Mouse (Mus musculus) lung, embryonic 16.5 days (tissue): ENCODE measurements around the gene Ankrd33. TPM values are rescaled to one million over a fixed set of nuclear protein-coding genes. Genes with fewer than 3 reads are reported as not detected.

ENCODE experiments used
- ATAC-seq: fragments of 200-750 bp; cut with Nextera tagmentation; 2 replicates; pipeline ENCODE4 v1.8.0; 2017; ENCODE audit warnings: low read depth, mild to moderate bottlenecking, moderate library complexity
- H3K27ac ChIP-seq: fragments of 300-500 bp; sonication (generic); 2 replicates; pipeline ENCODE4 v1.5.1; 2014; ENCODE audit warnings: mild to moderate bottlenecking, control low read depth, low read length
- H3K27me3 ChIP-seq: fragments of 300-500 bp; sonication (generic); 2 replicates; pipeline ENCODE4 v1.6.1; 2014; ENCODE audit warnings: low read depth, low read length, mixed read lengths; ENCODE audit not compliant: control insufficient read depth, insufficient read depth
- H3K36me3 ChIP-seq: fragments of 300-500 bp; sonication (generic); 2 replicates; pipeline ENCODE4 v1.6.1; 2014; ENCODE audit warnings: low read length; ENCODE audit not compliant: control insufficient read depth, insufficient read depth
- H3K4me1 ChIP-seq: fragments of 300-500 bp; sonication (generic); replicated peaks from 2 replicates; pipeline ENCODE4 v1.6.1; 2014; ENCODE audit warnings: low read length, mixed read lengths; ENCODE audit not compliant: control insufficient read depth, insufficient read depth
- H3K4me2 ChIP-seq: fragments of 300-500 bp; sonication (generic); 2 replicates; pipeline ENCODE4 v1.6.1; 2014; ENCODE audit warnings: low read depth, low read length, control low read depth
- H3K4me3 ChIP-seq: fragments of 300-500 bp; sonication (generic); 2 replicates; pipeline ENCODE4 v1.5.1; 2014; ENCODE audit warnings: mild to moderate bottlenecking, low read length, control low read depth
- H3K9ac ChIP-seq: fragments of 300-500 bp; sonication (generic); 2 replicates; pipeline ENCODE4 v1.6.1; 2014; ENCODE audit warnings: low read length, control low read depth
- H3K9me3 ChIP-seq: fragments of 300-500 bp; sonication (generic); 2 replicates; pipeline ENCODE4 v1.6.1; 2016; ENCODE audit warnings: low read length; ENCODE audit not compliant: control insufficient read depth
- WGBS: fragments of 180-500 bp; shearing (Covaris S2); extraction: QIAGEN DNeasy Blood & Tissue Kit; methylation state at CpG from one replicate; pipeline ENCODE4 v1.1.7; 2014; 5-methylcytosine and 5-hydroxymethylcytosine counted together
- polyA plus RNA-seq: library from polyadenylated mRNA; unstranded; fragments of >200 nt; fragmentation: Nextera tagmentation; extraction: Ambion mirVana; gene quantifications from 2 replicates; pipeline ENCODE4 v1.2.1, GENCODE M21; 2015

Ankrd33 gene
- polyA plus RNA-seq, 1 experiment from 2014 or later = not detected

GRCm38 (mm10) chr15:101163056-101163458 is 47.5 kb downstream of the Ankrd33 start:
- Histone ChIP-seq H3K4me2 (peak overlapping the region; percentile 16; the same call in 1 of the 2 replicates), H3K27ac (peak overlapping the region; percentile 76), H3K9ac (peak overlapping the region; percentile 30; the same call in 1 of the 2 replicates), H3K9me3 (no peaks in the 10 kb centered on the region), H3K36me3 (no peaks in the 10 kb centered on the region), H3K27me3 (no peaks in the 10 kb centered on the region), H3K4me1 (peaks cover 26% of the 10 kb centered on the region), H3K4me3 (no peak overlapping the region)
- 15% methylated on average over 15 of the region's 15 CpGs for WGBS
- ATAC-seq = peak; percentile 91

- Histone ChIP-seq H3K4me3 (no peak overlapping the region), H3K36me3 (no peaks in the 10 kb centered on the region), H3K9me3 (no peaks in the 10 kb centered on the region), H3K4me1 (peaks cover 26% of the 10 kb centered on the region), H3K27ac (peak overlapping the region; percentile 76), H3K4me2 (no peak overlapping the region), H3K27me3 (no peaks in the 10 kb centered on the region), H3K9ac (0 out of 2 replicates have a peak overlapping the region, but pooled peaks have one; percentile 20)
- peak; percentile 25; the same call in 1 of the 2 replicates for ATAC-seq
- 56% methylated on average over 5 of the region's 5 CpGs for WGBS
Measured at GRCm38 (mm10) chr15:101163854-101164253, 48.3 kb downstream of the Ankrd33 start.

DNA sequence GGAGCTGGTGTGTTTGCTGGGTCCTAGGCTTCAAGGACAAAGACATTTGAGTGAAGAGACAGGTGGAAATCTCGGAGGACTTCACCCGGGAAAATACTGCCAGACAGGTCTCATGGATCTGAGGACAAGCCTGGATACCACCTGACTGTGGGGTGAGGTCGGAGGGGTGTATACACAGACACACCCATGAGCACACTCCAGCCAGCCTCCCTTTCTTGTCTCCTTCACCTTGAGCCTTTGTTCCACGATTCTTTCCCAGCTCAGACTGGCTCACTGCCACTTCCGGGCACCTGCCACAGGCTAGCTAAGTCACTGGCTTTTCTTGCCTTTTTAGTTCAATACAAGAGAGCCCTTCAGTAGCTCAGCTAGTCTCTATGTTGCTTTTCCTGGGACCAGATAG is 48.7 kb downstream of the Ankrd33 start:
- H3K9me3 ChIP-seq = no peaks in the 10 kb centered on the region

GRCm38 (mm10) chr15:101165658-101166437 is 50.3 kb downstream of the Ankrd33 start:
- no peaks in the 10 kb centered on the region for H3K36me3 ChIP-seq
- H3K27ac ChIP-seq = no peak overlapping the region
- H3K4me2 ChIP-seq = no peak overlapping the region
- H3K4me3 ChIP-seq = no peak overlapping the region
- H3K27me3 ChIP-seq = no peaks in the 10 kb centered on the region
- H3K9ac ChIP-seq = no peak overlapping the region
- peaks cover 22% of the 10 kb centered on the region for H3K4me1 ChIP-seq
- H3K9me3 ChIP-seq = no peaks in the 10 kb centered on the region
- no peak for ATAC-seq
- WGBS = 48% methylated on average over 16 of the region's 16 CpGs

More for the DNA sequence above, 48.7 kb downstream of the Ankrd33 start:
- Histone ChIP-seq H3K4me1 (peaks cover 26% of the 10 kb centered on the region), H3K4me2 (no peak overlapping the region), H3K36me3 (no peaks in the 10 kb centered on the region), H3K27me3 (no peaks in the 10 kb centered on the region), H3K4me3 (no peak overlapping the region), H3K27ac (peak overlapping the region; percentile 76), H3K9ac (no peak overlapping the region)
- ATAC-seq = peak; percentile 17; the same call in 1 of the 2 replicates
- WGBS = 39% methylated on average over 5 of the region's 5 CpGs

DNA sequence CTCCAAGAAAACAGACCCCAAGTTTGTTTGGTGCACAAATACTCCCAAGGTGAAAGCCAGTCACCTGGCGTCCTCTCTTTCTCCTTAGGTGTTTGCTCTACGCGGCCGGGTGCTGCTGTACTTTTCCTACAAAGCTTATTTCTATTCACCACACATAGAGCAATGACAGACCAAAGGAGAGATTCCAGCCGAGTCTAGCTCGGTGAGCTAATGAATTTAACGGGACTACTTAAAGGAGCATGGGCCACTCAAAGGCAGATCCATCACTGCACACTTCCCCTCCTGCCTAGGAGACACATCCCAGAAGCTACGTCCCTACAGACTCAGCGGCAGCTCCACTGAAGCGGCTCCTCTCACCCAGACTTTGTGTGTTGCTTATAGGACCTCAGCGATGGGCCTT is 52.0 kb downstream of the Ankrd33 start:
- WGBS = 50% methylated on average over 11 of the region's 11 CpGs
- Histone ChIP-seq H3K9me3 (no peaks in the 10 kb centered on the region), H3K4me2 (no peak overlapping the region), H3K27me3 (no peaks in the 10 kb centered on the region), H3K9ac (no peak overlapping the region), H3K36me3 (no peaks in the 10 kb centered on the region), H3K27ac (no peak overlapping the region), H3K4me1 (peaks cover 20% of the 10 kb centered on the region), H3K4me3 (no peak overlapping the region)
- ATAC-seq = no peak

Other genes with a start within 250 kb of the Ankrd33 start
- 0.98 and 1.4 TPM in 2 replicates for gene Scn8a, start 245.9 kb upstream of the Ankrd33 start, polyA plus RNA-seq
- gene Gm47841, start 68.4 kb upstream of the Ankrd33 start, polyA plus RNA-seq = not detected in 2 replicates
- 0.20 TPM in 2 replicates for gene Fignl2, start 37.2 kb upstream of the Ankrd33 start, polyA plus RNA-seq
- gene Acvrl1, start 12.8 kb downstream of the Ankrd33 start, polyA plus RNA-seq = 91.3 and 93.3 TPM in 2 replicates
- gene Acvr1b, start 58.3 kb downstream of the Ankrd33 start, polyA plus RNA-seq = 6.8 and 7.9 TPM in 2 replicates
- 5.6 and 6.1 TPM in 2 replicates for gene Grasp, start 108.4 kb downstream of the Ankrd33 start, polyA plus RNA-seq
- gene Nr4a1, start 138.5 kb downstream of the Ankrd33 start, polyA plus RNA-seq = 10.8 and 11.5 TPM in 2 replicates
- gene Atg101, start 168.5 kb downstream of the Ankrd33 start, polyA plus RNA-seq = 75.0 and 82.4 TPM in 2 replicates
- gene 6030408B16Rik, start 177.5 kb downstream of the Ankrd33 start, polyA plus RNA-seq = 57.2 and 59.7 TPM in 2 replicates